Mouse (Mus musculus) erythroblast, embryonic 14.5 days (primary cell): ENCODE measurements around the gene 2410015M20Rik. TPM values are rescaled to one million over a fixed set of nuclear protein-coding genes. Genes with fewer than 3 reads are reported as not detected.

Source experiments
- H3K27me3 ChIP-seq: 2 replicates; pipeline ENCODE4 v1.6.1; 2012; ENCODE audit warnings: inconsistent platforms; ENCODE audit not compliant: control insufficient read depth
- H3K36me3 ChIP-seq: 2 replicates; pipeline ENCODE4 v1.6.1; 2012; ENCODE audit warnings: mild to moderate bottlenecking, inconsistent platforms; ENCODE audit not compliant: control insufficient read depth
- H3K4me1 ChIP-seq: 2 replicates; pipeline ENCODE4 v1.6.1; 2012; ENCODE audit warnings: inconsistent platforms; ENCODE audit not compliant: control insufficient read depth
- H3K4me3 ChIP-seq: replicated peaks from 2 replicates; pipeline ENCODE3; 2012; ENCODE audit warnings: moderate library complexity, mild to moderate bottlenecking, inconsistent platforms
- H3K9me3 ChIP-seq: 2 replicates; pipeline ENCODE4 v1.6.1; 2012; ENCODE audit warnings: low read length, inconsistent platforms, mixed read lengths; ENCODE audit not compliant: control insufficient read depth
- GATA1 ChIP-seq: IDR thresholded peaks from 2 replicates; pipeline ENCODE4 v1.6.1; 2012; ENCODE audit warnings: low read length, inconsistent platforms, mixed read lengths
- TAL1 ChIP-seq: IDR thresholded peaks from 3 replicates; pipeline ENCODE4 v1.6.1; 2012; ENCODE audit warnings: low read length, inconsistent platforms, mixed read lengths
- polyA plus RNA-seq: library from polyadenylated mRNA; stranded (reverse); fragments of >175 nt; gene quantifications from 2 replicates; pipeline ENCODE4 v1.2.3, GENCODE M21; 2012

The 2410015M20Rik gene
- polyA plus RNA-seq, 1 experiment, result 21.4 TPM

- Histone ChIP-seq H3K4me3 (no peak overlapping the region), H3K27me3 (no peaks in the 10 kb centered on the region), H3K9me3 (no peaks in the 10 kb centered on the region), H3K4me1 (peaks cover 19% of the 10 kb centered on the region), H3K36me3 (peaks cover 94% of the 10 kb centered on the region)
- TF ChIP-seq GATA1 (no peak), TAL1 (no peak)
These were observed 5.1 kb downstream of the 2410015M20Rik start for GRCm38 (mm10) chr17:56604422-56604821.

- no peaks in the 10 kb centered on the region for H3K9me3 ChIP-seq
- TF ChIP-seq TAL1 (no peak), GATA1 (no peak)
- H3K4me3 ChIP-seq, result no peak overlapping the region
- H3K4me1 ChIP-seq, result peaks cover 15% of the 10 kb centered on the region
- peaks cover 98% of the 10 kb centered on the region for H3K36me3 ChIP-seq
- H3K27me3 ChIP-seq, result no peaks in the 10 kb centered on the region
These were observed 5.5 kb downstream of the 2410015M20Rik start for GRCm38 (mm10) chr17:56604070-56604380.

- TF ChIP-seq TAL1 (no peak), GATA1 (no peak)
- peaks cover 97% of the 10 kb centered on the region for H3K36me3 ChIP-seq
- no peak overlapping the region for H3K4me3 ChIP-seq
- no peaks in the 10 kb centered on the region for H3K9me3 ChIP-seq
- no peaks in the 10 kb centered on the region for H3K27me3 ChIP-seq
- H3K4me1 ChIP-seq, result peaks cover 10% of the 10 kb centered on the region
These were observed 6.1 kb downstream of the 2410015M20Rik start for GRCm38 (mm10) chr17:56603186-56604069.

GRCm38 (mm10) chr17:56593527-56594271 lies 15.9 kb downstream of the 2410015M20Rik start:
- no peaks in the 10 kb centered on the region for H3K9me3 ChIP-seq
- no peak for TF ChIP-seq GATA1
- H3K27me3 ChIP-seq, result no peaks in the 10 kb centered on the region
- peaks cover 97% of the 10 kb centered on the region for H3K36me3 ChIP-seq
- peaks cover 20% of the 10 kb centered on the region for H3K4me1 ChIP-seq
- H3K4me3 ChIP-seq, result no peak overlapping the region

- Histone ChIP-seq H3K4me1 (peaks cover 31% of the 10 kb centered on the region), H3K36me3 (peaks cover 100% of the 10 kb centered on the region), H3K9me3 (no peaks in the 10 kb centered on the region), H3K27me3 (no peaks in the 10 kb centered on the region), H3K4me3 (no peak overlapping the region)
- no peak for TF ChIP-seq GATA1
- TF ChIP-seq TAL1, result no peak
These were observed 17.0 kb downstream of the 2410015M20Rik start for GRCm38 (mm10) chr17:56592553-56592952.

GRCm38 (mm10) chr17:56588921-56589320 lies 20.6 kb downstream of the 2410015M20Rik start:
- H3K36me3 ChIP-seq, result peaks cover 82% of the 10 kb centered on the region
- no peaks in the 10 kb centered on the region for H3K9me3 ChIP-seq
- TF ChIP-seq TAL1, result no peak
- no peak for TF ChIP-seq GATA1
- no peak overlapping the region for H3K4me3 ChIP-seq
- H3K27me3 ChIP-seq, result no peaks in the 10 kb centered on the region
- H3K4me1 ChIP-seq, result peaks cover 48% of the 10 kb centered on the region

GRCm38 (mm10) chr17:56587773-56588172 lies 21.8 kb downstream of the 2410015M20Rik start:
- no peaks in the 10 kb centered on the region for H3K27me3 ChIP-seq
- peaks cover 55% of the 10 kb centered on the region for H3K4me1 ChIP-seq
- peaks cover 76% of the 10 kb centered on the region for H3K36me3 ChIP-seq
- H3K9me3 ChIP-seq, result no peaks in the 10 kb centered on the region
- TF ChIP-seq GATA1 (no peak), TAL1 (no peak)
- no peak overlapping the region for H3K4me3 ChIP-seq

- no peak for TF ChIP-seq TAL1
- TF ChIP-seq GATA1, result no peak
- Histone ChIP-seq H3K27me3 (no peaks in the 10 kb centered on the region), H3K4me1 (peaks cover 71% of the 10 kb centered on the region), H3K36me3 (peaks cover 76% of the 10 kb centered on the region), H3K9me3 (no peaks in the 10 kb centered on the region), H3K4me3 (peak overlapping the region; percentile 99)
These were observed 24.3 kb downstream of the 2410015M20Rik start for GRCm38 (mm10) chr17:56585171-56585821.
